14 mouse cellular contexts compared by ENCODE assay signal in genomic region chr19:48001774-48002173, GRCm38 (mm10).
"Had no signal": no experiment of that assay in that cellular context is flagged by ENCODE, and none has a peak within 500 bp of the region (broad histone marks: within the 10 kb centered on the region; RNA-seq: fewer than 3 reads in every experiment).

No protein-coding gene starts in this region.

- H3K4me3 ChIP-seq: intestine, embryonic 15.5 days; layer of hippocampus, adult 2 months; liver, embryonic 15.5 days; megakaryocyte, embryonic 14.5 days; midbrain, embryonic 13.5 days; neural tube, embryonic 12.5 days; stomach, embryonic 15.5 days had no signal

- H3K9ac ChIP-seq: intestine, embryonic 15.5 days; liver, embryonic 15.5 days; midbrain, embryonic 13.5 days; neural tube, embryonic 12.5 days; stomach, embryonic 15.5 days had no signal

- H3K9me3 ChIP-seq: intestine, embryonic 15.5 days; liver, embryonic 15.5 days; megakaryocyte, embryonic 14.5 days; midbrain, embryonic 13.5 days; neural tube, embryonic 12.5 days; stomach, embryonic 15.5 days had no signal

- H3K36me3 ChIP-seq: intestine, embryonic 15.5 days; liver, embryonic 15.5 days; midbrain, embryonic 13.5 days; neural tube, embryonic 12.5 days; stomach, embryonic 15.5 days had no signal

- H3K27ac ChIP-seq: hindbrain, postnatal 0 days; intestine, embryonic 15.5 days; layer of hippocampus, adult 2 months; liver, embryonic 15.5 days; macrophage; midbrain, embryonic 13.5 days; neural tube, embryonic 12.5 days; stomach, embryonic 15.5 days had no signal

- H3K4me1 ChIP-seq: intestine, embryonic 15.5 days; liver, embryonic 15.5 days; megakaryocyte, embryonic 14.5 days; neural tube, embryonic 12.5 days; stomach, embryonic 15.5 days had no signal

- H3K27me3 ChIP-seq: intestine, embryonic 15.5 days; liver, embryonic 15.5 days; megakaryocyte, embryonic 14.5 days; midbrain, embryonic 13.5 days; neural tube, embryonic 12.5 days; stomach, embryonic 15.5 days had no signal

- H3K4me2 ChIP-seq: intestine, embryonic 15.5 days; liver, embryonic 11.5 days; liver, embryonic 15.5 days; midbrain, embryonic 13.5 days; neural tube, embryonic 12.5 days; stomach, embryonic 15.5 days had no signal

- DNase-seq: kidney, adult 18-20 months; kidney, postnatal 10 days; kidney, postnatal 4 days; thymus, postnatal 36 days had no signal

- ATAC-seq: intestine, embryonic 15.5 days had no signal
